Mouse (Mus musculus) heart, embryonic 13.5 days (tissue): Measurements from ENCODE around the gene Ddx54. TPM values are rescaled to one million over a fixed set of nuclear protein-coding genes. Genes with fewer than 3 reads are reported as not detected.

ENCODE experiments used
- ATAC-seq: fragments of 200-750 bp; cut with Nextera tagmentation; 2 replicates; pipeline ENCODE4 v1.8.0; 2017; ENCODE audit warnings: moderate TSS enrichment; ENCODE audit not compliant: insufficient number of reproducible peaks, low FRiP score, low TSS enrichment; ENCODE audit errors: extremely low read depth
- H3K27ac ChIP-seq: fragments of 300-500 bp; sonication (generic); replicated peaks from 2 replicates; pipeline ENCODE4 v1.5.1; 2015; ENCODE audit warnings: moderate library complexity, mild to moderate bottlenecking, inconsistent platforms
- H3K27me3 ChIP-seq: fragments of 300-500 bp; sonication (generic); replicated peaks from 2 replicates; pipeline ENCODE4 v1.6.1; 2015; ENCODE audit warnings: mild to moderate bottlenecking, inconsistent platforms
- H3K36me3 ChIP-seq: fragments of 300-500 bp; sonication (generic); 2 replicates; pipeline ENCODE4 v1.6.1; 2015; ENCODE audit warnings: mild to moderate bottlenecking, inconsistent platforms
- H3K4me1 ChIP-seq: fragments of 300-500 bp; sonication (generic); 2 replicates; pipeline ENCODE4 v1.6.1; 2015; ENCODE audit warnings: inconsistent platforms
- H3K4me2 ChIP-seq: fragments of 300-500 bp; sonication (generic); 2 replicates; pipeline ENCODE4 v1.6.1; 2015; ENCODE audit warnings: inconsistent platforms, mild to moderate bottlenecking, moderate library complexity
- H3K4me3 ChIP-seq: fragments of 300-500 bp; sonication (generic); 2 replicates; pipeline ENCODE4 v1.5.1; 2015; ENCODE audit warnings: moderate library complexity, mild to moderate bottlenecking, inconsistent platforms
- H3K9ac ChIP-seq: fragments of 300-500 bp; sonication (generic); 2 replicates; pipeline ENCODE4 v1.6.1; 2015; ENCODE audit warnings: inconsistent platforms, mild to moderate bottlenecking, moderate library complexity
- H3K9me3 ChIP-seq: fragments of 300-500 bp; sonication (generic); 2 replicates; pipeline ENCODE4 v1.6.1; 2016; ENCODE audit warnings: inconsistent platforms
- WGBS: fragments of 180-500 bp; shearing (Covaris S2); methylation state at CpG from one replicate; pipeline ENCODE4 v1.1.7; 2015; ENCODE audit warnings: mixed read lengths; 5-methylcytosine and 5-hydroxymethylcytosine counted together
- polyA plus RNA-seq: library from polyadenylated mRNA; unstranded; fragments of >200 nt; fragmentation: Nextera tagmentation; extraction: Ambion mirVana; gene quantifications from 2 replicates; pipeline ENCODE4 v1.2.1, GENCODE M21; 2015

Ddx54 gene
- polyA plus RNA-seq, 1 experiment from 2014 or later = 29.6 TPM

GRCm38 (mm10) chr5:120648569-120649373 is 36.2 kb downstream of the Ddx54 start, which contains the start of gene Rasal1:
Gene Rasal1, plus strand, starts transcription at chr5:120648812.
- H3K9ac ChIP-seq = peak within 1 kb of the TSS; percentile 41
- H3K9me3 ChIP-seq = no peaks in the 10 kb centered on the region
- no peaks in the 10 kb centered on the region for H3K36me3 ChIP-seq
- under 1% methylated on average over 52 of the region's 53 CpGs for WGBS
- peaks cover 77% of the 10 kb centered on the region for H3K27me3 ChIP-seq
- no peak within 1 kb of the TSS for H3K27ac ChIP-seq
- peak; percentile 40 for ATAC-seq
- H3K4me3 ChIP-seq = peak within 1 kb of the TSS; percentile 41
- peak within 1 kb of the TSS; percentile 70 for H3K4me2 ChIP-seq
- peaks cover 26% of the 10 kb centered on the region for H3K4me1 ChIP-seq

- H3K4me1 ChIP-seq = peaks cover 21% of the 10 kb centered on the region
- peaks cover 80% of the 10 kb centered on the region for H3K27me3 ChIP-seq
- no peak; the same call in 1 of the 2 replicates for ATAC-seq
- peak overlapping the region; percentile 41 for H3K4me3 ChIP-seq
- H3K4me2 ChIP-seq = peak overlapping the region; percentile 70
- WGBS = 4% methylated on average over 21 of the region's 21 CpGs
- H3K27ac ChIP-seq = no peak overlapping the region
- no peaks in the 10 kb centered on the region for H3K36me3 ChIP-seq
- H3K9ac ChIP-seq = peak overlapping the region; percentile 41; the same call in 1 of the 2 replicates
- H3K9me3 ChIP-seq = no peaks in the 10 kb centered on the region
Observed at GRCm38 (mm10) chr5:120649374-120649933, 36.9 kb downstream of the Ddx54 start.

GRCm38 (mm10) chr5:120649938-120650337 is 37.4 kb downstream of the Ddx54 start:
- no peak for ATAC-seq
- Histone ChIP-seq H3K36me3 (no peaks in the 10 kb centered on the region), H3K4me1 (peaks cover 21% of the 10 kb centered on the region), H3K9ac (no peak overlapping the region), H3K9me3 (no peaks in the 10 kb centered on the region), H3K27ac (no peak overlapping the region), H3K27me3 (peaks cover 84% of the 10 kb centered on the region), H3K4me3 (no peak overlapping the region), H3K4me2 (no peak overlapping the region)
- 17% methylated on average over 13 of the region's 13 CpGs for WGBS

GRCm38 (mm10) chr5:120651230-120651629 is 38.7 kb downstream of the Ddx54 start:
- Histone ChIP-seq H3K4me3 (no peak overlapping the region), H3K4me1 (peaks cover 21% of the 10 kb centered on the region), H3K9ac (no peak overlapping the region), H3K4me2 (no peak overlapping the region), H3K27ac (no peak overlapping the region), H3K36me3 (no peaks in the 10 kb centered on the region), H3K9me3 (no peaks in the 10 kb centered on the region), H3K27me3 (peaks cover 89% of the 10 kb centered on the region)
- 35% methylated on average over 5 of the region's 5 CpGs for WGBS
- no peak for ATAC-seq

GRCm38 (mm10) chr5:120652915-120653701 is 40.6 kb downstream of the Ddx54 start:
- Histone ChIP-seq H3K27me3 (peaks cover 86% of the 10 kb centered on the region), H3K9ac (no peak overlapping the region)

GRCm38 (mm10) chr5:120653873-120654272 is 41.3 kb downstream of the Ddx54 start:
- Histone ChIP-seq H3K27ac (no peak overlapping the region), H3K27me3 (peaks cover 85% of the 10 kb centered on the region), H3K36me3 (no peaks in the 10 kb centered on the region), H3K4me1 (peaks cover 8% of the 10 kb centered on the region), H3K9ac (no peak overlapping the region), H3K9me3 (no peaks in the 10 kb centered on the region), H3K4me2 (no peak overlapping the region), H3K4me3 (no peak overlapping the region)
- WGBS = 85% methylated on average over 2 of the region's 2 CpGs
- no peak for ATAC-seq

More at GRCm38 (mm10) chr5:120652915-120653701, 40.6 kb downstream of the Ddx54 start:
- H3K27ac ChIP-seq = no peak overlapping the region
- H3K36me3 ChIP-seq = no peaks in the 10 kb centered on the region
- H3K4me3 ChIP-seq = no peak overlapping the region
- no peak for ATAC-seq
- H3K9me3 ChIP-seq = no peaks in the 10 kb centered on the region
- no peak overlapping the region for H3K4me2 ChIP-seq
- H3K4me1 ChIP-seq = peaks cover 16% of the 10 kb centered on the region
- 78% methylated on average over 28 of the region's 28 CpGs for WGBS

GRCm38 (mm10) chr5:120656281-120656751 is 43.8 kb downstream of the Ddx54 start:
- WGBS = 77% methylated on average over 12 of the region's 12 CpGs
- H3K27me3 ChIP-seq = peaks cover 73% of the 10 kb centered on the region
- ATAC-seq = no peak

GRCm38 (mm10) chr5:120660816-120661215 is 48.3 kb downstream of the Ddx54 start:
- WGBS = 63% methylated on average over 5 of the region's 5 CpGs
- H3K4me3 ChIP-seq = no peak overlapping the region
- H3K9me3 ChIP-seq = no peaks in the 10 kb centered on the region
- H3K9ac ChIP-seq = no peak overlapping the region
- peaks cover 78% of the 10 kb centered on the region for H3K27me3 ChIP-seq
- ATAC-seq = no peak
- H3K4me1 ChIP-seq = no peaks in the 10 kb centered on the region
- H3K4me2 ChIP-seq = no peak overlapping the region
- H3K36me3 ChIP-seq = no peaks in the 10 kb centered on the region
- H3K27ac ChIP-seq = no peak overlapping the region

More at GRCm38 (mm10) chr5:120656281-120656751, 43.8 kb downstream of the Ddx54 start:
- no peak overlapping the region for H3K27ac ChIP-seq
- H3K4me2 ChIP-seq = no peak overlapping the region
- H3K36me3 ChIP-seq = no peaks in the 10 kb centered on the region
- no peak overlapping the region for H3K4me3 ChIP-seq
- no peak overlapping the region for H3K9ac ChIP-seq
- no peaks in the 10 kb centered on the region for H3K4me1 ChIP-seq
- H3K9me3 ChIP-seq = no peaks in the 10 kb centered on the region

- Histone ChIP-seq H3K4me3 (no peak overlapping the region), H3K4me1 (no peaks in the 10 kb centered on the region), H3K9ac (no peak overlapping the region), H3K9me3 (no peaks in the 10 kb centered on the region), H3K4me2 (no peak overlapping the region), H3K36me3 (no peaks in the 10 kb centered on the region), H3K27me3 (peaks cover 80% of the 10 kb centered on the region), H3K27ac (no peak overlapping the region)
- WGBS = 55% methylated on average over 2 of the region's 2 CpGs
- no peak for ATAC-seq
Observed at GRCm38 (mm10) chr5:120664888-120665287, 52.3 kb downstream of the Ddx54 start.

- Histone ChIP-seq H3K9ac (no peak overlapping the region), H3K4me1 (no peaks in the 10 kb centered on the region), H3K27me3 (peaks cover 47% of the 10 kb centered on the region), H3K9me3 (no peaks in the 10 kb centered on the region), H3K27ac (no peak overlapping the region), H3K4me3 (no peak overlapping the region), H3K4me2 (no peak overlapping the region), H3K36me3 (no peaks in the 10 kb centered on the region)
- WGBS = 71% methylated on average over 7 of the region's 7 CpGs
- no peak for ATAC-seq
Observed at GRCm38 (mm10) chr5:120668761-120669160, 56.2 kb downstream of the Ddx54 start.

GRCm38 (mm10) chr5:120670132-120670531 is 57.6 kb downstream of the Ddx54 start:
- Histone ChIP-seq H3K4me2 (no peak overlapping the region), H3K4me1 (no peaks in the 10 kb centered on the region)
- 87% methylated on average over 7 of the region's 7 CpGs for WGBS

More at GRCm38 (mm10) chr5:120670132-120670531, 57.6 kb downstream of the Ddx54 start:
- Histone ChIP-seq H3K9ac (no peak overlapping the region), H3K4me3 (no peak overlapping the region), H3K27me3 (peaks cover 49% of the 10 kb centered on the region), H3K36me3 (no peaks in the 10 kb centered on the region), H3K9me3 (no peaks in the 10 kb centered on the region), H3K27ac (no peak overlapping the region)
- ATAC-seq = no peak
